Mouse (Mus musculus): ENCODE measurements at regions not wholly inside any gene's neighbourhood (a gene's known extent, or its start where the extent isn't known, plus 50 kb on each side); places are given as distances from the start of the nearest gene placed in this dataset.

DNA sequence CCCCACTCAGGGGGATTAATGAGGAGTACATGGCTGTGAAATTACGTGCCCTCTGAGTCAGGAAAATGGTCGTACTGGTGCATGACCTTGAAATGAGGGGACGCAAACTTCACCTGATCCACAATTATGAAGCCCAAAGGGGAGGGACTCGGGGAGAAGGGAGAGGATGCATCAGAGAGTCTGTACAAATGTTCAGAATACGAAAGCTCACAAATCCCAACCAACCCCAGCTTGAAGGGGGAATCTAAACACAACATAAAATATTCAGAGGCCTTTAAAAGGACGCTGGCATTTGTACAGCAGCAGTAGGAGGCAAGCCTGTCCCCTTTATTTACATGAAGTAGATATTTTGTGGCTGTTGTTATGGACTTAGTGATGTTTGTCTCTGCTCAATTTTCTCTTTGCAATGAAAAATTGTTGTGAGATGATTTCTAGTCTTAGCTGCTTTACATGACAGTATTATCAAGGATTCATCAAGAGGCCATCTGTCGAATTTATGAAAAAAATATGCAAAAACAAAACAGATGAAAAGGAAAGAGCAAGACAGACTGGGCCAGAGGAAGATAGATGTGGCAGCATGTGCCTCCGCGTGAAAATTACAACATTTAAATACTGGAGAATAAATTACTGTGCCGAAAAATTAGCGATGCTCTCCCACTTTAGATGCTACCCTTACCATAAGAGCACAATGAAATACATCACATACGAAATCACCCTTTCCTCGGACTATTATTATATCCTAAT is 695.3 kb downstream of the 1700064H15Rik start:
- DNase-seq (ENCODE audit: extremely low spot score) = no peak

GRCm38 (mm10) chr3:18934891-18935290 is 693.6 kb downstream of the 1700064H15Rik start:
- no peak for DNase-seq (ENCODE audit: extremely low spot score)

- no peak for DNase-seq (ENCODE audit: extremely low spot score)
These were observed 690.9 kb downstream of the 1700064H15Rik start for GRCm38 (mm10) chr3:18937333-18938122.

DNA sequence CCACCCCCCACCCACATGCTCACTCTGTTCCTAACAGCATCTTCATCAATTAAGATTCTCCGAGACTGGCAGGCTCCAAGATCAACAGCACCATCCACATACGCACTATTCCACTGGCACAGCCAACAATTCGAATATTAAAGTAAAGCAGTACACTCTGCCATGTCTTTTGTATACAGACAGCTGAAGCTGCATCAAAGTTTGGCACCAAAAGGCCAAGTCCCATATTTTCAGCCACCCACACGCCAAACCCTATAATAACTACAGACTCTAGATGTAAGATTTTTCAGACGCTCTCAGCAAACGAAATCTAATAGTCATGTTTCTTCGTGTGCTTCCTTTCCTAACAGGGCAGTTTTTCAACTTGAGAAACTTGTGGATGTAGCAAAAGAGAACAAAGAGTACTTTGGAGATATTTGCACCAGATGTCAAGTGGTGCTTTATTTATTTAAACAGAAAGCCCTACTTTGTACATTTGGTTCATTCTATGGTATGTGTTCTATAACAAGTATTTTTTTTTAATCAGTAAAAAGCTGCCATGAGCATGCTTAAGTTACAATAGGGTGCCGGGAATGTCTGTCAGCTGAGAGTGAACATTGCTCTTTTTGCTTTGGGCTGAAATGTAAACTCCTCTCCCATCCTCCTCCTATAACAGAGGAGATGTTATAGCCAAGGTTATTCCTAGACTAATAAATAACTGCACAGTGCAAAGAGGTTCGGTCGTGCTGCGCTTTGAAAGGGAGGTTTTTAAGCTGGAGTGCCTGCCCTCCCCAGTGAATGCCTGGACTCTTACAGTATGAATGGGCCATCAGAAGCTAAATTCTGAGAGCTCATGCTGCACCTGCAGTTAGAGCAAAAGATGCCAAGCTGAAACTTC is 686.9 kb downstream of the 1700064H15Rik start:
- no peak for DNase-seq (ENCODE audit: extremely low spot score)

GRCm38 (mm10) chr3:18960341-18960740 is 668.1 kb downstream of the 1700064H15Rik start:
- DNase-seq (ENCODE audit: extremely low spot score) = no peak

- DNase-seq (ENCODE audit: extremely low spot score) = no peak
These were observed 639.8 kb downstream of the 1700064H15Rik start for GRCm38 (mm10) chr3:18988662-18989061.

- no peak for DNase-seq (ENCODE audit: extremely low spot score)
These were observed 638.8 kb downstream of the 1700064H15Rik start for GRCm38 (mm10) chr3:18989577-18990240.

DNA sequence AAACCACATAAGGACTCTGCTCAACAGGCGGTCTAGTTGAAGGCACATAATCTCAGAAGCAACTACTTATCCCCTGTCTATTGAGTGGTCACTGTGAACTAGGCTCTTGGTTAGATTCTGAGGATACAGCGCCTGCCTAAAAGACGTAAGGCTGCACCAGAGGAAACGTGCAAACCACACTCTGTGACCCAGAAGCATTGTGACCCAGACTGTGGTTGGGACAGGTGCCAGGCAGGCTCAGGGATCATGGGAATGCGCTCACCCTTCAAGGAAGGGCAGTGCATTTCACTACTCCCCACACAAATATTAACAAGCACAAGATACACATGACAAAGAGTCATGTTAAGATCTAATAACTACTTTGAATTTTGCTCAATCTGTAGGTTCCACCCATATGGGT is 628.3 kb downstream of the 1700064H15Rik start:
- no peak for DNase-seq (ENCODE audit: extremely low spot score)

DNA sequence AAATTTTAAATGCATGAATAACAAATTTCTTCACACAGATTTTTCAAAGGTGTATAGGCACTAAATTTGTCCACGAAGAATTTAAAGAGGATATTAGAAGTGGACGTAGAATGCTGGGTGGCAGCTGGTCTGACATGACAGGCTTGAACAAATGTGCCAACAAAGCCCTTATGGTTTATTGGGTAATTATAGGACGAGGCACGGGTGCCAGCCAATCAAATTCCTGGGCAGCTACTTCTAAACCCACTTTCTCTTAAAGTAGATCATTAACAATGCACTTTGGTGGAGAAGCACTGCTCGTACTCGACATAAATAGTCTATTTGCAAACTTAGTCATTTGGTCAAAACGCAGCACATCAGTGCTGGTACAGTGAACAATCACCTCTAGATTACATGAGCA is 626.4 kb downstream of the 1700064H15Rik start:
- DNase-seq (ENCODE audit: extremely low spot score) = no peak

GRCm38 (mm10) chr3:19004792-19005191 is 623.7 kb downstream of the 1700064H15Rik start:
- DNase-seq (ENCODE audit: extremely low spot score) = no peak

- no peak for DNase-seq (ENCODE audit: extremely low spot score)
These were observed 583.9 kb downstream of the 1700064H15Rik start for GRCm38 (mm10) chr3:19044566-19044965.

DNA sequence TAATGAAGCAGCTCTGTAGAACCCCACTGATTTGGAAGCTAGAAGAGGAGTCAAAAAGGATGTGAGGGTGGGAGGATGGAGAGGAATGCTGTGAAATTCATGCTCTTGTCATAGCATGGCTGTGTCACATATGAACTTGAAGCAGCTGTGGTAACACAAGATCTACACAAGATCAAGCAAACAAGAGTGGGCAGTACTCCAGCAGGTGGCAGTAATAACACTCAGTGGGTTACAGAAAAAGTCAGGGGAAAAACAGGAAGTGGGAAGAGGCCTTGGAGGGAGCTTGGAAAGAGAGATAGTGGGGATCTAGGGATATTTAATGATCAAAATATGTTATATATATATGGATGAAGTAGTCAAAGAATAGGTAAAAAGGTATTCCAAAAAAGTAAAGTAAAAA is 582.5 kb downstream of the 1700064H15Rik start:
- DNase-seq (ENCODE audit: extremely low spot score) = no peak

GRCm38 (mm10) chr3:19046610-19047009 is 581.9 kb downstream of the 1700064H15Rik start:
- no peak for DNase-seq (ENCODE audit: extremely low spot score)

GRCm38 (mm10) chr3:19055961-19056360 is 572.5 kb downstream of the 1700064H15Rik start:
- no peak for DNase-seq (ENCODE audit: extremely low spot score)

- no peak for DNase-seq (ENCODE audit: extremely low spot score)
These were observed 571.9 kb downstream of the 1700064H15Rik start for GRCm38 (mm10) chr3:19056623-19057022.

GRCm38 (mm10) chr3:19059906-19060870 is 568.3 kb downstream of the 1700064H15Rik start:
- DNase-seq (ENCODE audit: extremely low spot score) = peak; percentile 39

GRCm38 (mm10) chr3:19061488-19062248 is 566.8 kb downstream of the 1700064H15Rik start:
- DNase-seq (ENCODE audit: extremely low spot score) = no peak

DNA sequence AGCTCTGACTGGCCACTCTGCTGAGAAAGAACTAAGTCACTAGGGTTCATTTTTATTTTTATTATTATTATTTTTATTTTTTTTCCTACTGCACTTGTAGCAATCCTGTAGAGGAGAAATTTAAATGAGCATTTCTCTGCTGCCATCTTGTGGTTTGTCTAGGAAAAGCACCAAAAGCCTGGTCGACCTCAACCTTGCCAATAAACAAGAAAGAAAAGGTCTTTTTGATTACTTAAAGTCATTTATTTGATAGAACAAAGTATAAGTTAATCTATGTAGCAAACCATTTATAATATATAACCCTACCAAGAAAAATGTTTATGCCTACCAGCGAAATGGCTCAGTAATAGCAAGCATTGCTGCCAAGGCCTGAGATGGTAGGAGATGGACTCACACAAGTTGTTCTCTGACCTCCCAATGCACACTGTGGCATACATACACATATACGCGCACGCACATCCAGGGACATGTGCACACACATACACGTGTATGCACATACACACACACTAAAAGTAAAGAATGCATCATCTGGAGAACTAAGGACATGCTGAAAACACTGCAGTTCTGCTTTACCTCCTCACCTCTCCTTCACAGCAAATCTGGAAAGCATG is 566.1 kb downstream of the 1700064H15Rik start:
- peak; percentile 64 for DNase-seq (ENCODE audit: extremely low spot score)

GRCm38 (mm10) chr3:19067141-19067757 is 561.2 kb downstream of the 1700064H15Rik start:
- DNase-seq (ENCODE audit: extremely low spot score) = no peak
